Mouse (Mus musculus): ENCODE measurements around the gene Cdkn1b.

The Cdkn1b gene

DNA sequence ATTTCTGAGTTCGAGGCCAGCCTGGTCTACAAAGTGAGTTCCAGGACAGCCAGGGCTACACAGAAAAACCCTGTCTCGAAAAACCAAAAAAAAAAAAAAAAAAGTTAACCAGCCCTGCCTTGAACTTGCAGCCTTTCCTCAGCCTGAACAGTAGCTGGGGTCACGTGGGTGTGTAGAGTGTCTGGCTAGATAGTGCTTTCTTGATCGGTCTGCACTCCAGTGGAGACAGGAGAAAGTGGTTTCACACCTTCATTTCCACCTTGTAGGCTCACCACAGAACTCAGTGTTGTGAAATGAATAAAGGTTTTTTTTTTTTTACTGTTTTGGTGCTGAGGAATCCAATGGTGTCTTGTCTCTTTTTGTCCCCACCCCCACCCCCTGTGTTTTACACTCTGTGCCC, 16.8 kb upstream of the Cdkn1b start:
- DNase-seq (ENCODE audit: low read depth, low spot score): no peak

GRCm38 (mm10) chr6:134903891-134904884, 16.0 kb upstream of the Cdkn1b start:
- no peak for DNase-seq (ENCODE audit: low read depth, low spot score)

- no peak for DNase-seq (ENCODE audit: low read depth, low spot score)
These were observed 14.4 kb upstream of the Cdkn1b start for GRCm38 (mm10) chr6:134905811-134906210.

- DNase-seq (ENCODE audit: low read depth, low spot score): no peak
These were observed 5.7 kb upstream of the Cdkn1b start for GRCm38 (mm10) chr6:134914523-134914922.

DNA sequence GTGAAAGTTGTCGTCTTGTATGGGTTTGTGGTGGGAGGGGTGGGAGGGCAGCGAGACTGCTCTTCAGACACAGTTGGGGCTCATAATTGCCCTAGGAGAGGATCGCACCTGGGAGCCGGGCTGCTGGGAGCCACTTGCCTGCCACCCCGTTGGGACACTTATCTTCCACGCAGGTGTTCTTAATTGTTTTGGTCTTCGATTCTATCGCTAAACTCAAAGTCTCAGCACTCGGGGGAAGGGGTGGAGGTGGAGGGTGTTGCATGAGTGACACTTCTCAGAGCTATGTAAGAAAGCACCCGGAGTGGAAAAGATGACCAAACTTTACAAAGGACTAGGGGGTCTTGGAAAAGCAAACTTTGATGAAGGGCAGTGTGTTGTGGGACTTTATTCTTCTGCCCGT, 3.6 kb upstream of the Cdkn1b start:
- no peak for DNase-seq (ENCODE audit: low read depth, low spot score)

GRCm38 (mm10) chr6:134917087-134917486, 3.1 kb upstream of the Cdkn1b start:
- DNase-seq (ENCODE audit: low read depth, low spot score): peak; percentile 88

- DNase-seq (ENCODE audit: low read depth, low spot score): no peak
These were observed 1.4 kb upstream of the Cdkn1b start for GRCm38 (mm10) chr6:134918769-134919168.

- DNase-seq (ENCODE audit: low read depth, low spot score): peak; percentile 42
These were observed 551 bp upstream of the Cdkn1b start for GRCm38 (mm10) chr6:134919511-134920189.

DNA sequence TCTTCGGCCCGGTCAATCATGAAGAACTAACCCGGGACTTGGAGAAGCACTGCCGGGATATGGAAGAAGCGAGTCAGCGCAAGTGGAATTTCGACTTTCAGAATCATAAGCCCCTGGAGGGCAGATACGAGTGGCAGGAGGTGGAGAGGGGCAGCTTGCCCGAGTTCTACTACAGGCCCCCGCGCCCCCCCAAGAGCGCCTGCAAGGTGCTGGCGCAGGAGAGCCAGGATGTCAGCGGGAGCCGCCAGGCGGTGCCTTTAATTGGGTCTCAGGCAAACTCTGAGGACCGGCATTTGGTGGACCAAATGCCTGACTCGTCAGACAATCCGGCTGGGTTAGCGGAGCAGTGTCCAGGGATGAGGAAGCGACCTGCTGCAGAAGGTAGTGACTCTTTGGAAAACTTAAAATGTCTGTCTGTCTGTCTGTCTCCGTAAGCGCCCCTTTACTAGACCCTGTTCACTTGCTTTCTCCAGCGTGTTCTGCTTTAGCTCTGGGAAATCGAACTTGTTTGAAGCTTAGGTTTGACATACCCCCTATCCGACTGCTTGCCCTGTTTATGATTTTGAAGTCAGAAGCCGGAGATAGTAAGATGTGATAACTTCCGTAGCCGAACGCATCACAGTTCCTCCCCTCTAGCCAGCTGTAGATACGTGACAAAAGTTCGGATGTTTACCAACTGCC, 953 bp downstream of the Cdkn1b start:
- DNase-seq (ENCODE audit: low read depth, low spot score): peak; percentile 87

DNA sequence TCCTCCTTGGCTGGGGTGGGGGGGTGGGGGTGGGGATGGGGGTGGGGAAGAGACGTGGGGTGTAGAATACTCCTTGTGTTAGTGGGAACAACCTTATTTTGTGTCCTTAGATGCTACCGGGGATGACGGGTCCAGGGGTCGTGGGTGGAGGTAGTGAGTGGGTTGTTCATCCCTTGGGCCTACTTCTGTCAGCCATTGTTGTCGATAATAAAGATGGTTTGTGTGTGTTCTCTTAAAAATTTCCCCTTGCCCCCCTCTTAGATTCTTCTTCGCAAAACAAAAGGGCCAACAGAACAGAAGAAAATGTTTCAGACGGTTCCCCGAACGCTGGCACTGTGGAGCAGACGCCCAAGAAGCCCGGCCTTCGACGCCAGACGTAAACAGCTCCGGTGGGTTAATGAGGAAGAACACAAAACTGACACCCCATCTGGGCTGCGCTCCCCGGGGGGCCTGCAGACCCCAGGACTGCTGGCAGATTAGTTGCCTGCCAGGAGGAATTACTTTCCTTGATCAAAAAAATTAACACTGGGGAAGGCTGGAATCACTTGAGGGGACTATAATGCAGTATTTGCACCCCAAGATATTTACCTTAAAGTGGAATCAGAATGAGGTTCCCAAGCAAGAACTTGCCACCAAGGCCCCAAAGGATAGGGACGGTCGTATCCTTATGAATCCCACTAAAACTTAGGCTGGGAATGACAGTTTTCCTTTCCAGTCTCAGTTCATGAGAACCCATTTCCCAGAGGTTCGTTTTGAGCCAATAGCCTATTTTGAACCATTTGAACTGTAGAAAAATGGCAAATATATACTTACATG, 1.7 kb downstream of the Cdkn1b start:
- peak; percentile 16 for DNase-seq (ENCODE audit: low read depth, low spot score)

GRCm38 (mm10) chr6:134922511-134923195, 2.5 kb downstream of the Cdkn1b start:
- no peak for DNase-seq (ENCODE audit: low read depth, low spot score)

DNA sequence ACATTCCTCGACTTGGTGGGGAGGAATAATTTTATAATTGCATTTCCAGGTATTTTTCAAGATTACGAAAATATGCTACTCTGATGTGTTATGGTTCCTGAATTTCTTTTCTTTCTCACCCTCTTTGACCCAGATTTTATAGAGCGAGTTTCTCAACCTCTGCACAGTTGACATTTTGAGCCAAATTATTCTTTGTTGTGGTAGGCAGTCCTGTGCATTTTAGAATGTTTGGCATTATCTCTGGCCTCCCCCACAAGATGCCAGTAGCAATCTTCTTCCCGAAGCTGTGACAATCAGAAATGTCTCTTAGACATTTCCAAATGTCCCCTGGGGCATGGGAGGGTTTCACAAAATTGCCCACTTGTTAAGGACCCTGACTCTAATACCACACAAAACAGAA, 3.5 kb downstream of the Cdkn1b start:
- no peak for DNase-seq (ENCODE audit: low read depth, low spot score)

GRCm38 (mm10) chr6:134924262-134924661, 4.1 kb downstream of the Cdkn1b start:
- no peak for DNase-seq (ENCODE audit: low read depth, low spot score)

- no peak for DNase-seq (ENCODE audit: low read depth, low spot score)
These were observed 5.6 kb downstream of the Cdkn1b start for GRCm38 (mm10) chr6:134925673-134926337.

DNA sequence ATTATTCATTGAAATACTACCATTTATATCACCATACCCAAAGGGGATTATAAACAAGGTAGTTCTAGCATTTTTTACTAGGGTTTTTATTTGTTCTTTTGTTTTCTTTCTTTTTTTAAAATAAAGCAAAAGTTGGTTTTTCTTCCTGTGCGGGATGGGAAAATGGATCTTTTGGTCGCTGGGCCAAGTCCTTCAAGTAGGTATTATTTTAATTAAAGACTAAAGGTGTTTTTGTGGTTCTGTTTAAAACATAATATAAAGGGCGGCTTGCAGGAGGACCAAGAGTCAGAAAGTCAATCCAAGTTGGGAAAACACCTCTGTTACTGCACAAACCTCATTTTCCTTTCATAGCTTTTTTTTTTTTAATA, 6.1 kb downstream of the Cdkn1b start:
- no peak for DNase-seq (ENCODE audit: low read depth, low spot score)

DNA sequence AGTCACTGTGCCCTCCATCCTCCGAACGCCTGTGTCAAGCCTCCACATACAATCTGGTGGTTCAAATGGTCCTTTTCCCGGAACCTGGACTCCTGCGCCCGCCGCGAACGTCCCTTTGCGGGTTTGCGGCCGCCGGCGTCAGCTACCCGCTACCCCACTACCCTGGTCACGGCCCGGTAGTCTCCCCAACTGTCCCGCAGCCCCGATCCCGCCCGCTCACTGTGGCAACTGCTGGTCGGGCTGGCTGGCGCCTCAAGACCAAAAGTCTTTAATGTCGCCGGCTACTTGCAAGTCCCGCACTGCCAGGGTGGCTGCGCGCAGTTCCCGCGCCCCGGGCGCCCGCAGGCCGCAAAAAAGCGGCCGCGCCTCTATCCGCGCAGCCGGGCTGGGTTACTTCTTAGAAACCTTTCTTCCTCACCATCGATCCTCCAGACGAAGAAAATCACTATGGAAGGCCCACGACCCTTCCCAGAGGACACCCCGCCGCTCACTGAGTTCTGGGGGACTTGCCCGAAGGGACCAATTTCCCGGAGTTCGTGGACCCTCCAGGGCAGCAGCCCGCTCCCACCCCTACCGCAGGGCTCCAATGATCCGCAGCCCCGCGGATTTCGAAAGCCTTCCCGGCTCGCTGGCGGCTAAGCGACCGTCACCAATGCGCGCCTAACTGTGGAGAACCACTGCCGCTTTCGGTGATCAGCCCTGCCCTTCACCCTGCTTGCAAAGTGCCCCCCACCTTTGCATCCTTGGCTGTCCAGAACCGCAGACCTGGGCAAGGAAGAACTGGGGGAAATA, 6.8 kb downstream of the Cdkn1b start:
- peak; percentile 56 for DNase-seq (ENCODE audit: low read depth, low spot score)

GRCm38 (mm10) chr6:134927595-134928095, 7.4 kb downstream of the Cdkn1b start:
- peak; percentile 13 for DNase-seq (ENCODE audit: low read depth, low spot score)

- peak; percentile 94 for DNase-seq (ENCODE audit: low read depth, low spot score)
These were observed 8.1 kb downstream of the Cdkn1b start for GRCm38 (mm10) chr6:134928096-134928888.
